Mouse (Mus musculus) heart, postnatal 0 days (tissue): ENCODE data around the gene Fbxl14. TPM values are rescaled to one million over a fixed set of nuclear protein-coding genes. Genes with fewer than 3 reads are reported as not detected.

Experiments used
- ATAC-seq: fragments of 200-750 bp; cut with Nextera tagmentation; 2 replicates; pipeline ENCODE4 v1.8.0; 2017; ENCODE audit warnings: low read depth, moderate number of reproducible peaks, moderate library complexity; ENCODE audit not compliant: insufficient read depth
- DNase-seq: peaks from one replicate; pipeline ENCODE4 v3.0.0-alpha.2; 2016; ENCODE audit warnings: low spot score
- H3K27ac ChIP-seq: fragments of 300-500 bp; sonication (generic); 2 replicates; pipeline ENCODE4 v1.5.1; 2014; ENCODE audit warnings: low read depth, mild to moderate bottlenecking
- H3K27me3 ChIP-seq: fragments of 300-500 bp; sonication (generic); 2 replicates; pipeline ENCODE4 v1.6.1; 2014; ENCODE audit warnings: low read length, mixed read lengths; ENCODE audit not compliant: control insufficient read depth, insufficient read depth
- H3K36me3 ChIP-seq: fragments of 300-500 bp; sonication (generic); replicated peaks from 2 replicates; pipeline ENCODE4 v1.6.1; 2014; ENCODE audit warnings: low read length, mixed read lengths; ENCODE audit not compliant: control insufficient read depth, insufficient read depth
- H3K4me1 ChIP-seq: fragments of 300-500 bp; sonication (generic); 2 replicates; pipeline ENCODE4 v1.6.1; 2014; ENCODE audit warnings: antibody characterized with exemption; ENCODE audit not compliant: control insufficient read depth, insufficient read depth
- H3K4me2 ChIP-seq: fragments of 300-500 bp; sonication (generic); 2 replicates; pipeline ENCODE4 v1.6.1; 2014; ENCODE audit warnings: low read depth, mild to moderate bottlenecking, low read length, moderate library complexity
- H3K4me3 ChIP-seq: fragments of 300-500 bp; sonication (generic); 2 replicates; pipeline ENCODE4 v1.5.1; 2014; ENCODE audit warnings: low read depth, low read length
- H3K9ac ChIP-seq: fragments of 300-500 bp; sonication (generic); replicated peaks from 2 replicates; pipeline ENCODE4 v1.6.1; 2014; ENCODE audit warnings: low read depth, low read length, mixed read lengths
- H3K9me3 ChIP-seq: fragments of 300-500 bp; sonication (generic); replicated peaks from 2 replicates; pipeline ENCODE4 v1.6.1; 2016; ENCODE audit warnings: low read length; ENCODE audit not compliant: control insufficient read depth
- CTCF ChIP-seq: IDR thresholded peaks from 2 replicates; pipeline ENCODE4 v1.5.1; 2016; ENCODE audit warnings: antibody characterized with exemption, control low read depth, low read depth
- EP300 ChIP-seq: IDR thresholded peaks from 2 replicates; pipeline ENCODE4 v1.6.1; 2016; ENCODE audit warnings: antibody characterized with exemption, low read depth
- WGBS: fragments of 180-500 bp; shearing (Covaris S2); extraction: QIAGEN DNeasy Blood & Tissue Kit; methylation state at CpG from one replicate; pipeline ENCODE4 v1.1.7; 2014; 5-methylcytosine and 5-hydroxymethylcytosine counted together
- polyA plus RNA-seq: library from polyadenylated mRNA; unstranded; fragments of >200 nt; fragmentation: Nextera tagmentation; extraction: Ambion mirVana; gene quantifications from 2 replicates; pipeline ENCODE4 v1.2.1, GENCODE M21; 2015
- total RNA-seq: library from RNA; depleted of rRNA; stranded (reverse); fragments of >200 nt; gene quantifications from 2 replicates; pipeline ENCODE4 v1.2.3, GENCODE M21; 2014; ENCODE audit warnings: low replicate concordance; rRNA removed

Fbxl14 gene
- total and polyA plus RNA-seq, 2 experiments from 2014 or later, result 2.2 to 40.1 TPM

GRCm38 (mm10) chr6:119526498-119526897 is 47.0 kb downstream of the Fbxl14 start:
- H3K4me3 ChIP-seq, result no peak overlapping the region
- no peaks in the 10 kb centered on the region for H3K36me3 ChIP-seq
- H3K27ac ChIP-seq, result no peak overlapping the region
- peaks cover 3% of the 10 kb centered on the region; the same call in 1 of the 2 replicates for H3K4me1 ChIP-seq
- DNase-seq (no peak), ATAC-seq (peak; percentile 49)
- no peak overlapping the region for H3K9ac ChIP-seq
- no peak overlapping the region for H3K4me2 ChIP-seq
- H3K27me3 ChIP-seq, result no peaks in the 10 kb centered on the region
- TF ChIP-seq CTCF (no peak), EP300 (no peak)
- H3K9me3 ChIP-seq, result no peaks in the 10 kb centered on the region
- WGBS, result 60% methylated on average over 5 of the region's 5 CpGs

- no peak for ATAC-seq
- WGBS, result 72% methylated on average over 3 of the region's 3 CpGs
These were observed 50.2 kb downstream of the Fbxl14 start for GRCm38 (mm10) chr6:119529659-119530058.

More at GRCm38 (mm10) chr6:119529659-119530058, 50.2 kb downstream of the Fbxl14 start:
- Histone ChIP-seq H3K27ac (no peak overlapping the region), H3K9me3 (no peaks in the 10 kb centered on the region), H3K4me2 (no peak overlapping the region), H3K4me3 (no peak overlapping the region), H3K36me3 (no peaks in the 10 kb centered on the region), H3K27me3 (no peaks in the 10 kb centered on the region), H3K4me1 (peaks cover 3% of the 10 kb centered on the region; the same call in 1 of the 2 replicates), H3K9ac (no peak overlapping the region)
- no peak for DNase-seq
- no peak for TF ChIP-seq CTCF
- no peak for TF ChIP-seq EP300

Other genes starting within 250 kb of the Fbxl14 start
- gene Cacna2d4, start 243.1 kb upstream of the Fbxl14 start, total RNA-seq, result not detected in 2 replicates
- gene Cacna2d4, start 243.1 kb upstream of the Fbxl14 start, polyA plus RNA-seq, result not detected in 2 replicates
- not detected in 2 replicates for gene Lrtm2, start 148.9 kb upstream of the Fbxl14 start, total RNA-seq
- gene Lrtm2, start 148.9 kb upstream of the Fbxl14 start, polyA plus RNA-seq, result 0.03 and 0.10 TPM in 2 replicates
- 55.0 and 62.5 TPM in 2 replicates for gene Adipor2, start 62.0 kb upstream of the Fbxl14 start, total RNA-seq
- 42.4 and 42.9 TPM in 2 replicates for gene Adipor2, start 62.0 kb upstream of the Fbxl14 start, polyA plus RNA-seq
- 5.3 and 5.5 TPM in 2 replicates for gene Wnt5b, start 64.7 kb downstream of the Fbxl14 start, total RNA-seq
- 4.2 and 4.3 TPM in 2 replicates for gene Wnt5b, start 64.7 kb downstream of the Fbxl14 start, polyA plus RNA-seq